Mouse (Mus musculus): ENCODE data around the gene Ucp3. TPM values are rescaled to one million over a fixed set of nuclear protein-coding genes. Genes with fewer than 3 reads are reported as not detected.

The Ucp3 gene
- polyA plus RNA-seq, 1 experiment from 2014 or later = 0.05 TPM

GRCm38 (mm10) chr7:100533503-100533902, 60.7 kb downstream of the Ucp3 start:
- Histone ChIP-seq H3K27ac (0 out of 2 replicates have a peak overlapping the region, but pooled peaks have one; percentile 18), H3K4me1 (peaks cover 9% of the 10 kb centered on the region; the same call in 1 of the 2 replicates), H3K27me3 (replicated peaks) (no peaks in the 10 kb centered on the region), H3K4me2 (no peak overlapping the region), H3K4me3 (replicated peaks) (no peak overlapping the region), H3K36me3 (no peaks in the 10 kb centered on the region), H3K9me3 (no peaks in the 10 kb centered on the region), H3K9ac (no peak overlapping the region)
- 35% methylated on average over 2 of the region's 2 CpGs for WGBS
- no peak for ATAC-seq (ENCODE audit: insufficient read depth, low FRiP score, low read depth)

- ATAC-seq (ENCODE audit: insufficient read depth, low FRiP score, low read depth) = no peak
- H3K27ac ChIP-seq = no peak overlapping the region
- H3K4me2 ChIP-seq = no peak overlapping the region
- H3K9ac ChIP-seq = no peak overlapping the region
- peaks cover 5% of the 10 kb centered on the region for H3K36me3 ChIP-seq
- H3K9me3 ChIP-seq = no peaks in the 10 kb centered on the region
- peaks cover 9% of the 10 kb centered on the region; the same call in 1 of the 2 replicates for H3K4me1 ChIP-seq
- H3K27me3 ChIP-seq (replicated peaks) = no peaks in the 10 kb centered on the region
- WGBS = 77% methylated on average over 3 of the region's 3 CpGs
- H3K4me3 ChIP-seq (replicated peaks) = no peak overlapping the region
Observed at GRCm38 (mm10) chr7:100534216-100534615, 61.4 kb downstream of the Ucp3 start.

- Histone ChIP-seq H3K4me3 (replicated peaks) (no peak overlapping the region), H3K9ac (no peak overlapping the region), H3K36me3 (peaks cover 18% of the 10 kb centered on the region), H3K27ac (no peak overlapping the region), H3K27me3 (replicated peaks) (no peaks in the 10 kb centered on the region), H3K4me1 (peaks cover 9% of the 10 kb centered on the region; the same call in 1 of the 2 replicates), H3K9me3 (no peaks in the 10 kb centered on the region), H3K4me2 (no peak overlapping the region)
- WGBS = 65% methylated on average over 2 of the region's 2 CpGs
- no peak for ATAC-seq (ENCODE audit: insufficient read depth, low FRiP score, low read depth)
Observed at GRCm38 (mm10) chr7:100535831-100536230, 63.0 kb downstream of the Ucp3 start.

Other genes with a start within 250 kb of the Ucp3 start
- gene Pgm2l1, start 245.6 kb upstream of the Ucp3 start, polyA plus RNA-seq (2015; fragmentation: Nextera tagmentation; extraction: Ambion mirVana) = 2.3 and 2.8 TPM in 2 replicates
- 4.3 and 6.3 TPM in 2 replicates for gene P4ha3, start 187.5 kb upstream of the Ucp3 start, polyA plus RNA-seq (2015; fragmentation: Nextera tagmentation; extraction: Ambion mirVana)
- 17.7 and 18.5 TPM in 2 replicates for gene C2cd3, start 100.8 kb upstream of the Ucp3 start, polyA plus RNA-seq (2015; fragmentation: Nextera tagmentation; extraction: Ambion mirVana)
- 51.4 TPM in 2 replicates for gene Ppme1, start 100.7 kb upstream of the Ucp3 start, polyA plus RNA-seq (2015; fragmentation: Nextera tagmentation; extraction: Ambion mirVana)
- gene Ucp2, start 20.3 kb downstream of the Ucp3 start, polyA plus RNA-seq (2015; fragmentation: Nextera tagmentation; extraction: Ambion mirVana) = 308 and 326 TPM in 2 replicates
- gene Dnajb13, start 42.0 kb downstream of the Ucp3 start, polyA plus RNA-seq (2015; fragmentation: Nextera tagmentation; extraction: Ambion mirVana) = 0.52 and 0.74 TPM in 2 replicates
- gene Coa4, start 64.1 kb downstream of the Ucp3 start, polyA plus RNA-seq (2015; fragmentation: Nextera tagmentation; extraction: Ambion mirVana) = 31.5 and 32.7 TPM in 2 replicates
- gene Rab6a, start 134.4 kb downstream of the Ucp3 start, polyA plus RNA-seq (2015; fragmentation: Nextera tagmentation; extraction: Ambion mirVana) = 100 and 107 TPM in 2 replicates
- 77.3 and 85.9 TPM in 2 replicates for gene Mrpl48, start 135.3 kb downstream of the Ucp3 start, polyA plus RNA-seq (2015; fragmentation: Nextera tagmentation; extraction: Ambion mirVana)
- 15.0 and 15.8 TPM in 2 replicates for gene Plekhb1, start 189.4 kb downstream of the Ucp3 start, polyA plus RNA-seq (2015; fragmentation: Nextera tagmentation; extraction: Ambion mirVana)
- gene Fam168a, start 233.6 kb downstream of the Ucp3 start, polyA plus RNA-seq (2015; fragmentation: Nextera tagmentation; extraction: Ambion mirVana) = 33.3 and 39.0 TPM in 2 replicates